Mouse (Mus musculus): Measurements from ENCODE around the gene Cenpa. TPM values are rescaled to one million over a fixed set of nuclear protein-coding genes. Genes with fewer than 3 reads are reported as not detected.

The Cenpa gene
- 2.3 TPM in 2 replicates for polyA plus RNA-seq (2012; rRNA removed)

- WGBS, result under 1% methylated on average over 40 of the region's 40 CpGs
- Histone ChIP-seq H3K4me1 (ENCODE audit: control insufficient read depth, insufficient read depth, low read length) (no peaks in the 10 kb centered on the region), H3K27me3 (ENCODE audit: control insufficient read depth, insufficient read depth, low read length) (no peaks in the 10 kb centered on the region), H3K27ac (ENCODE audit: insufficient read depth, low read length) (peak within 1 kb of the TSS; percentile 61; the same call in 1 of the 2 replicates), H3K4me3 (replicated peaks; ENCODE audit: insufficient read depth, low read depth, low read length) (peak within 1 kb of the TSS; percentile 46)
- TF ChIP-seq POLR2A (IDR thresholded peaks at IDR 0.05; ENCODE audit: borderline replicate concordance, insufficient read depth, low read length) (peak; percentile 91; the same call in 1 of the 2 replicates), CTCF (IDR thresholded peaks at IDR 0.05; ENCODE audit: borderline replicate concordance, insufficient read depth, low read depth, low read length) (no peak)
- peak; percentile 82 to 97 for DNase-seq
These were observed at the start of gene Cenpa for GRCm38 (mm10) chr5:30666391-30667195. Cenpa (plus strand) TSS chr5:30666777.

- TF ChIP-seq CTCF (IDR thresholded peaks at IDR 0.05; ENCODE audit: borderline replicate concordance, insufficient read depth, low read depth, low read length) (no peak), POLR2A (IDR thresholded peaks at IDR 0.05; ENCODE audit: borderline replicate concordance, insufficient read depth, low read length) (no peak)
- DNase-seq, result no peak
- Histone ChIP-seq H3K4me1 (ENCODE audit: control insufficient read depth, insufficient read depth, low read length) (peaks cover 43% of the 10 kb centered on the region), H3K4me3 (replicated peaks; ENCODE audit: insufficient read depth, low read depth, low read length) (no peak overlapping the region), H3K27me3 (ENCODE audit: control insufficient read depth, insufficient read depth, low read length) (no peaks in the 10 kb centered on the region), H3K27ac (ENCODE audit: insufficient read depth, low read length) (no peak overlapping the region)
- WGBS, result 17% methylated on average over 3 of the region's 3 CpGs
These were observed 49.2 kb upstream of the Cenpa start for GRCm38 (mm10) chr5:30617357-30617756.

GRCm38 (mm10) chr5:30617851-30618250 lies 48.7 kb upstream of the Cenpa start:
- Histone ChIP-seq H3K27ac (ENCODE audit: insufficient read depth, low read length) (no peak overlapping the region), H3K27me3 (ENCODE audit: control insufficient read depth, insufficient read depth, low read length) (no peaks in the 10 kb centered on the region), H3K4me3 (replicated peaks; ENCODE audit: insufficient read depth, low read depth, low read length) (no peak overlapping the region), H3K4me1 (ENCODE audit: control insufficient read depth, insufficient read depth, low read length) (peaks cover 47% of the 10 kb centered on the region)
- peak in 1 of 2 experiments; percentile 35 for DNase-seq
- TF ChIP-seq CTCF (IDR thresholded peaks at IDR 0.05; ENCODE audit: borderline replicate concordance, insufficient read depth, low read depth, low read length) (no peak), POLR2A (IDR thresholded peaks at IDR 0.05; ENCODE audit: borderline replicate concordance, insufficient read depth, low read length) (no peak)
- WGBS, result 30% methylated on average over 11 of the region's 11 CpGs

- WGBS, result 78% methylated on average over 8 of the region's 8 CpGs
- Histone ChIP-seq H3K4me1 (ENCODE audit: control insufficient read depth, insufficient read depth, low read length) (peaks cover 47% of the 10 kb centered on the region), H3K27me3 (ENCODE audit: control insufficient read depth, insufficient read depth, low read length) (no peaks in the 10 kb centered on the region), H3K27ac (ENCODE audit: insufficient read depth, low read length) (no peak overlapping the region), H3K4me3 (replicated peaks; ENCODE audit: insufficient read depth, low read depth, low read length) (no peak overlapping the region)
- no peak for DNase-seq
- TF ChIP-seq POLR2A (IDR thresholded peaks at IDR 0.05; ENCODE audit: borderline replicate concordance, insufficient read depth, low read length), result no peak
- TF ChIP-seq CTCF (IDR thresholded peaks at IDR 0.05; ENCODE audit: borderline replicate concordance, insufficient read depth, low read depth, low read length), result no peak
These were observed 48.1 kb upstream of the Cenpa start for GRCm38 (mm10) chr5:30618376-30619003.

GRCm38 (mm10) chr5:30619211-30619610 lies 47.4 kb upstream of the Cenpa start:
- peak in 1 of 2 experiments; percentile 21 for DNase-seq
- H3K4me1 ChIP-seq (ENCODE audit: control insufficient read depth, insufficient read depth, low read length), result peaks cover 47% of the 10 kb centered on the region
- no peak overlapping the region for H3K27ac ChIP-seq (ENCODE audit: insufficient read depth, low read length)
- TF ChIP-seq POLR2A (IDR thresholded peaks at IDR 0.05; ENCODE audit: borderline replicate concordance, insufficient read depth, low read length), result no peak
- TF ChIP-seq CTCF (IDR thresholded peaks at IDR 0.05; ENCODE audit: borderline replicate concordance, insufficient read depth, low read depth, low read length), result no peak
- WGBS, result 35% methylated on average over 2 of the region's 2 CpGs
- H3K27me3 ChIP-seq (ENCODE audit: control insufficient read depth, insufficient read depth, low read length), result no peaks in the 10 kb centered on the region
- no peak overlapping the region for H3K4me3 ChIP-seq (replicated peaks; ENCODE audit: insufficient read depth, low read depth, low read length)

- 95% methylated on average over 20 of the region's 20 CpGs for WGBS
- Histone ChIP-seq H3K27ac (ENCODE audit: insufficient read depth, low read length) (no peak overlapping the region), H3K27me3 (ENCODE audit: control insufficient read depth, insufficient read depth, low read length) (no peaks in the 10 kb centered on the region), H3K4me3 (replicated peaks; ENCODE audit: insufficient read depth, low read depth, low read length) (no peak overlapping the region), H3K4me1 (ENCODE audit: control insufficient read depth, insufficient read depth, low read length) (peaks cover 41% of the 10 kb centered on the region)
- no peak for DNase-seq
- TF ChIP-seq POLR2A (IDR thresholded peaks at IDR 0.05; ENCODE audit: borderline replicate concordance, insufficient read depth, low read length), result no peak
These were observed 46.0 kb upstream of the Cenpa start for GRCm38 (mm10) chr5:30620567-30620966.

GRCm38 (mm10) chr5:30621211-30621790 lies 45.3 kb upstream of the Cenpa start:
- no peak overlapping the region for H3K27ac ChIP-seq (ENCODE audit: insufficient read depth, low read length)
- 95% methylated on average over 9 of the region's 9 CpGs for WGBS
- H3K27me3 ChIP-seq (ENCODE audit: control insufficient read depth, insufficient read depth, low read length), result no peaks in the 10 kb centered on the region
- peak in 1 of 2 experiments; percentile 15 for DNase-seq
- no peak for TF ChIP-seq CTCF (IDR thresholded peaks at IDR 0.05; ENCODE audit: borderline replicate concordance, insufficient read depth, low read depth, low read length)
- no peak for TF ChIP-seq POLR2A (IDR thresholded peaks at IDR 0.05; ENCODE audit: borderline replicate concordance, insufficient read depth, low read length)
- H3K4me3 ChIP-seq (replicated peaks; ENCODE audit: insufficient read depth, low read depth, low read length), result no peak overlapping the region
- peaks cover 39% of the 10 kb centered on the region for H3K4me1 ChIP-seq (ENCODE audit: control insufficient read depth, insufficient read depth, low read length)
